Mouse (Mus musculus): ENCODE measurements around the gene Dcst2. TPM values are rescaled to one million over a fixed set of nuclear protein-coding genes. Genes with fewer than 3 reads are reported as not detected.
A peak's percentile ranks its signal among the peaks of the same experiment; 100 is the strongest.

Gene Dcst2
- total and polyA plus RNA-seq, 3 experiments = 0.06 TPM; not detected in 2

DNA sequence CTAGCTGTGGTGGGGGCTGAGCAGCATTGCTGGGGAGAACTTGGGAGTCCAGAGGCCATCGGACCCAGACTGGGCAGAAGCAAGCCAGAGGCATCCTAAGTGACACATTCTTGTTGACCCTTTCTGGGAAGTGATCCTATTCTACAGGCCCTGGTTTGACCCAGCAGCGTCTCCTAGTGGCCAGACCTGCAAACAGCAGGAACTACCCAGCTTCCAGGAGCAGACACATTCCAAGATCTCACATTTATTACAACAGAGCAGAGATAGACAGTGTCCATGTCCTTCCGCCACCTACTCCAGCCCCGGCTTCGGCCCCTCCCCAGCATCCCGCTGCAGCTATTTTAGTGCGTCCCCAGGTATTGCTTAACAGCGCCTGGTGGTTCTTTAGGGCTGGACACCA is 22.4 kb upstream of the Dcst2 start:
- H3K4me1 ChIP-seq (ENCODE audit: control insufficient read depth in 1 of 2, insufficient read depth in 2 of 2, low read length in 2 of 2) = peaks cover 4 to 11% of the 10 kb centered on the region in 2 experiments
- no peaks in the 10 kb centered on the region for H3K27me3 ChIP-seq (ENCODE audit: control insufficient read depth in 1 of 2, insufficient read depth in 2 of 2, low read length in 2 of 2)
- no peak overlapping the region for H3K4me3 ChIP-seq (ENCODE audit: control insufficient read depth in 1 of 2, insufficient read depth in 1 of 2, low read depth in 2 of 2, low read length in 2 of 2)
- peaks cover 0 to 8% of the 10 kb centered on the region in 2 experiments; a peak in 2 of 4 replicates for H3K36me3 ChIP-seq (ENCODE audit: control insufficient read depth in 1 of 2, insufficient read depth in 2 of 2, low read length in 2 of 2)
- H3K9me3 ChIP-seq (replicated peaks; ENCODE audit: insufficient read depth, low read length) = no peaks in the 10 kb centered on the region
- H3K9ac ChIP-seq (ENCODE audit: control insufficient read depth, low read depth, low read length, poor library complexity, severe bottlenecking) = no peak overlapping the region
- no peaks in the 10 kb centered on the region; the same call in 1 of the 2 replicates for H3K79me2 ChIP-seq (ENCODE audit: control insufficient read depth, insufficient read depth, low read length, poor library complexity)
- peak; percentile 85 for DNase-seq (ENCODE audit: low read depth, low spot score)
- TF ChIP-seq RAD21 (IDR thresholded peaks at IDR 0.05; ENCODE audit: low read depth, low read length) = peak; percentile 62
- no peak for TF ChIP-seq ZMIZ1 (IDR thresholded peaks at IDR 0.05; ENCODE audit: low read depth, low read length)
- TF ChIP-seq POLR2AphosphoS2 (IDR thresholded peaks at IDR 0.05; ENCODE audit: low read length) = no peak
- no peak for TF ChIP-seq JUND (IDR thresholded peaks at IDR 0.05; ENCODE audit: low read depth, low read length)
- no peak for TF ChIP-seq RCOR1 (IDR thresholded peaks at IDR 0.05; ENCODE audit: low read depth, low read length)
- TF ChIP-seq CTCF (IDR thresholded peaks at IDR 0.05 in 2 of 3, conservative IDR thresholded peaks at IDR 0.05 in 1 of 3; ENCODE audit: control insufficient read depth in 1 of 3, insufficient read depth in 1 of 3, low read depth in 2 of 3, low read length in 3 of 3, poor library complexity in 1 of 3, severe bottlenecking in 1 of 3) = peak; percentile 96 to 100 (median 99)
- TF ChIP-seq SMC3 (IDR thresholded peaks at IDR 0.05; ENCODE audit: low read depth, low read length) = peak; percentile 81
- TF ChIP-seq BHLHE40 (IDR thresholded peaks at IDR 0.05; ENCODE audit: borderline replicate concordance, low read depth, low read length) = no peak
- TF ChIP-seq GABPA (IDR thresholded peaks at IDR 0.05; ENCODE audit: low read depth, low read length) = no peak
- TF ChIP-seq CHD2 (IDR thresholded peaks at IDR 0.05; ENCODE audit: low read length) = no peak
- TF ChIP-seq SIN3A (IDR thresholded peaks at IDR 0.05; ENCODE audit: low read length) = peak; percentile 44; the same call in 1 of the 2 replicates
- no peak for TF ChIP-seq NRF1 (IDR thresholded peaks at IDR 0.05; ENCODE audit: insufficient read depth, low read depth, low read length, poor library complexity, severe bottlenecking)
- no peak for TF ChIP-seq ETS1 (IDR thresholded peaks at IDR 0.05; ENCODE audit: low read depth, low read length)
- peak; percentile 54; the same call in 1 of the 2 replicates for TF ChIP-seq HCFC1 (IDR thresholded peaks at IDR 0.05; ENCODE audit: low read depth, low read length)
- no peak for TF ChIP-seq USF2 (IDR thresholded peaks at IDR 0.05; ENCODE audit: borderline replicate concordance in 1 of 2, insufficient read depth in 1 of 2, low read depth in 1 of 2, low read length in 2 of 2)
- TF ChIP-seq MAFK (IDR thresholded peaks at IDR 0.05; ENCODE audit: borderline replicate concordance, low read depth, low read length) = no peak
- peak; percentile 63 for TF ChIP-seq ZC3H11A (IDR thresholded peaks at IDR 0.05; ENCODE audit: low read depth, low read length)
- TF ChIP-seq MYC (IDR thresholded peaks at IDR 0.05; ENCODE audit: low read depth, low read length) = no peak
- TF ChIP-seq MAZ (IDR thresholded peaks at IDR 0.05; ENCODE audit: low read depth, low read length) = 0 out of 2 replicates have a peak, but pooled peaks have one; percentile 40
- TF ChIP-seq TBP (IDR thresholded peaks at IDR 0.05; ENCODE audit: low read depth, low read length) = no peak
- no peak overlapping the region for H3K27ac ChIP-seq (ENCODE audit: control insufficient read depth, low read depth, low read length)

GRCm38 (mm10) chr3:89340465-89340864 is 21.3 kb upstream of the Dcst2 start:
- no peaks in the 10 kb centered on the region; the same call in 1 of the 2 replicates for H3K79me2 ChIP-seq (ENCODE audit: control insufficient read depth, insufficient read depth, low read length, poor library complexity)
- peaks cover 0 to 8% of the 10 kb centered on the region in 2 experiments; a peak in 2 of 4 replicates for H3K36me3 ChIP-seq (ENCODE audit: control insufficient read depth in 1 of 2, insufficient read depth in 2 of 2, low read length in 2 of 2)
- peaks cover 4 to 11% of the 10 kb centered on the region in 2 experiments for H3K4me1 ChIP-seq (ENCODE audit: control insufficient read depth in 1 of 2, insufficient read depth in 2 of 2, low read length in 2 of 2)
- no peaks in the 10 kb centered on the region for H3K9me3 ChIP-seq (replicated peaks; ENCODE audit: insufficient read depth, low read length)
- no peak overlapping the region for H3K4me3 ChIP-seq (ENCODE audit: control insufficient read depth in 1 of 2, insufficient read depth in 1 of 2, low read depth in 2 of 2, low read length in 2 of 2)
- H3K9ac ChIP-seq (ENCODE audit: control insufficient read depth, low read depth, low read length, poor library complexity, severe bottlenecking) = no peak overlapping the region
- no peak overlapping the region for H3K27ac ChIP-seq (ENCODE audit: control insufficient read depth, low read depth, low read length)
- peak; percentile 79 for DNase-seq (ENCODE audit: low read depth, low spot score)
- no peaks in the 10 kb centered on the region for H3K27me3 ChIP-seq (ENCODE audit: control insufficient read depth in 1 of 2, insufficient read depth in 2 of 2, low read length in 2 of 2)
- TF ChIP-seq CHD1 (IDR thresholded peaks at IDR 0.05; ENCODE audit: low read depth, low read length) (no peak), POLR2AphosphoS2 (IDR thresholded peaks at IDR 0.05; ENCODE audit: low read length) (no peak), NRF1 (IDR thresholded peaks at IDR 0.05; ENCODE audit: insufficient read depth, low read depth, low read length, poor library complexity, severe bottlenecking) (peak; percentile 75), E2F4 (IDR thresholded peaks at IDR 0.05; ENCODE audit: borderline replicate concordance, low read depth, low read length) (no peak), ZC3H11A (IDR thresholded peaks at IDR 0.05; ENCODE audit: low read depth, low read length) (peak; percentile 92), TBP (IDR thresholded peaks at IDR 0.05; ENCODE audit: low read depth, low read length) (no peak), MYC (IDR thresholded peaks at IDR 0.05; ENCODE audit: low read depth, low read length) (no peak), USF1 (IDR thresholded peaks at IDR 0.05; ENCODE audit: low read depth, low read length) (0 out of 2 replicates have a peak, but pooled peaks have one; percentile 13), MYB (IDR thresholded peaks at IDR 0.05; ENCODE audit: low read depth, low read length) (no peak), BHLHE40 (IDR thresholded peaks at IDR 0.05; ENCODE audit: borderline replicate concordance, low read depth, low read length) (peak; percentile 53; the same call in 1 of the 2 replicates), MXI1 (IDR thresholded peaks at IDR 0.05; ENCODE audit: low read depth, low read length) (no peak), ZKSCAN1 (IDR thresholded peaks at IDR 0.05; ENCODE audit: low read depth, low read length) (no peak), HCFC1 (IDR thresholded peaks at IDR 0.05; ENCODE audit: low read depth, low read length) (0 out of 2 replicates have a peak, but pooled peaks have one; percentile 28), SIN3A (IDR thresholded peaks at IDR 0.05; ENCODE audit: low read length) (peak; percentile 56; the same call in 1 of the 2 replicates), CTCF (IDR thresholded peaks at IDR 0.05 in 2 of 3, conservative IDR thresholded peaks at IDR 0.05 in 1 of 3; ENCODE audit: control insufficient read depth in 1 of 3, insufficient read depth in 1 of 3, low read depth in 2 of 3, low read length in 3 of 3, poor library complexity in 1 of 3, severe bottlenecking in 1 of 3) (peak; percentile 95 to 99 (median 97)), SMC3 (IDR thresholded peaks at IDR 0.05; ENCODE audit: low read depth, low read length) (peak; percentile 93), KAT2A (conservative IDR thresholded peaks at IDR 0.05; ENCODE audit: low read depth, low read length) (no peak), ELF1 (IDR thresholded peaks at IDR 0.05; ENCODE audit: low read depth, low read length) (peak; percentile 33; the same call in 1 of the 2 replicates), MAZ (IDR thresholded peaks at IDR 0.05; ENCODE audit: low read depth, low read length) (peak; percentile 72; the same call in 1 of the 2 replicates)
